Mouse (Mus musculus): ENCODE measurements around the gene Maob.

The Maob gene

GRCm38 (mm10) chrX:16817261-16817769 lies at the start of gene Maob:
Gene Maob (minus strand): TSS chrX:16817366.
- no peak for DNase-seq (ENCODE audit: low read depth, low spot score)

DNA sequence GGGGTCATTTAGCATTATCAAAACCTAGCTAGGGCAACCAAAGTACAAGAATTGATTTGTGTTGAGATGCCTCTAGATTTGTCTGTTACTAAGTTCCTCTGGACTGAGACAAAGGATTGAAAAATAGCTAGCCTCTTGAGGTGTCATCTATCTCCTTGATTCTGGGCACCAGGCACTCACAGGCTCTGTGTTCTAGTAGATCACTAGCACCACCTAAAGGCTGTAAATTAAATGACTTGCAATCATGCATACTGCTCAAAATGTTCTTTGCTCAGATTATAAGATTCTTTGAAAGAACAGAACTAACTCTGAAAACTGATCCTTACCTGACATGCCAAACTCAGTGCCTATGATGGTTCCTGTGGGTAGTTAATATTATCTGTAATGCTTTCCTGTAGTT lies 43.1 kb upstream of the Maob start:
- peak; percentile 1 for DNase-seq (ENCODE audit: low read depth, low spot score)

DNA sequence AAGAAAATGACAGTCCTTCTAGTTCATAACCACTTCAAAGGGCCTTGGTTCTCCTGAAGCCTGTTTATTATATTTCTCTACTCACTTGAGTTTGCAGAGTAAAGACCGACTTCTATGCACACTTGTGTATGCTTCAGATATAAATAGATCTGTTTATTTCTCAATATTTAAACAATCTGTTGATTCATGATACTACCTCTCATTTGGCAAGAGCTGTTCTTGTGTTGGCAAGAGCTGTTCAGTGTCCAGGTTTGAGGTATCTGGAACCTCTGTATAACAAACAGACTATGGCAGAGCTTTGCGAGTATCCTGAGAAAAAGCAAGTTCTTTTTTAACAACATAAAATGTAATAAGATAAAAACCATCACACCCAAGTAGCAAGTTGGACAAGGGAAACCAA lies 28.9 kb upstream of the Maob start:
- DNase-seq (ENCODE audit: low read depth, low spot score), result no peak

- DNase-seq (ENCODE audit: low read depth, low spot score), result no peak
These were observed 24.3 kb upstream of the Maob start for GRCm38 (mm10) chrX:16841443-16841842.

DNA sequence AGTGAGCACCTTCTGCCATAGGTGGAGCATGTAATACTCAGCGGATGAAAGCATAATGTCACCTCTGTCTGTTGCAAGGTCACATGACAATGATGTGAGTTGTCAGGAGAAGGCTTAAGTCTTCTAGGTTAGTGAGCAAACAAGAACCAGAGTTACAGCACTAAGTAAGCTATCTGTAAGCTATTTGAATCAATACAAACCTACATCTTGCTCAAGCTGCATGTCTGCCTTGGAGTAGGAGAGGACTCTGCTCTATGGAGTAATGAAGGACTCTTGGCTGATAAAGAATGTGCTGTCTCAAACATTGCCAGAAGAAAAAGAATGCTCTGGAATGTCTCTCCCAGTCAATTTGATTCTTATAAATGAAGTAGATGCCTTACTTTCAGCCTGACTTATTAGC lies 20.1 kb upstream of the Maob start:
- DNase-seq (ENCODE audit: low read depth, low spot score), result no peak

DNA sequence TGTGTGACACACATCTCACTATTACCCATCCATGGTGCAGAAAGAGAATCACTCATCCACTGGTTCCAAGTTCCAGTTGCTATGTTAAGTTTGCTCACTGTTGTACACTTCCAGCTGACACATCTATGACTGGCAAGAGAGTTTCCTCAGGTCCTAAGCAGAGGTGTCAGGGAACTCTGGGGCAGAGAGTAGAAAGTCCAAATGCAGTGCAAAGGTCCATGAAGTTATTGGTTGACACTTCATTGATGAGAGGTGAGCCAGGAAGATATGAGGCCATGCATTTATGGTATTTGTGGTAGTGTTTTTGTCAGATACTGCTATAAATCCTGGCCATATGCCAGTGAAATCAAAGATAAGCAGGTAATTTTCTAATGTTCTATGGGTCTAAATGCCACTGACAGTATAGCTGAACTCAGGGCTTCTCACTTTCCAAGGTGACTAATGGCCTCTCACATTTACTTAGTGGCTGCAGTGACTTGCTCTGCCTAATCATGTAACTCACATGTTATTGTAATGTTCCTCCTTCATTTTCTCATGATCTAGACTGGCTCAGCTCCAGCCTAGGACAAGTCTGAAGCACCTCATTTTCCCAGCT lies 19.4 kb upstream of the Maob start:
- DNase-seq (ENCODE audit: low read depth, low spot score), result no peak

DNA sequence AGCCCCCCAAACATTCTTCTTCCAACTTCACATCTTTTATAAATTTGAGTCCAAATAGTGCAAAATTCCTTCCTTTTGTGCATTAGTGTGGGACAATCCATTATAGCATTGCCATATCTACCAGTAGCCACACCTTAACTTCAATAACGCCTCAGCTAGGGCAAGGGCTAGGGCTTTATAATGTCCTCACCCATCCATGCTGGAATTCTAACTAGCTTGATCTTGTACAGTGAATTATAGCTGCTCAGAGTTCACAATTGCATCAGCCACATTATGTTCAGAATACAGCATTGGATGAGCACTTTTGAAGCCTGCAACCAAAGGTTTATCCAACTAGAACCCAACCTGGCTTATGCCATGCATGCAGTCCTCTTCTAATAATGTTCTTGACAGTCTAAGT lies 8.9 kb upstream of the Maob start:
- no peak for DNase-seq (ENCODE audit: low read depth, low spot score)

- DNase-seq (ENCODE audit: low read depth, low spot score), result no peak
These were observed 1.2 kb downstream of the Maob start for GRCm38 (mm10) chrX:16815965-16816364.

DNA sequence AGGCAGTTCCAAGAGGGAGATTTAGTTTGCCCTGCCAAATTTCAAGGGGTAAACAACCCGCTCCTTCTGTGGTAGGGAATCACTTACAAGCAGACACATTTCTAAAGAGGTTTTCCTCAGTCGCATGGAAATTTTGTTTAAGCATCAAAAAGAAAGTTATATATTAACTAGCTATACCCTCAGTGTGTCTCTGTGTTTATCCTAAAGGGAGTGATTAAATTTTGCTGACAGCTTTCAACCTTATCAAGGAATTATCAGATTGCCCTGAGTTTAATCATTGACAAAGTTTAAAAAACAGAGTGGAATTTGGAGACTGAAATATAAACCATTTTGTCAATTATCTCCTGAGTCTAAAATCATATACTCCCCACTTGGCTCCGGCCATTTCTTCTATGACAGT lies 5.1 kb downstream of the Maob start:
- DNase-seq (ENCODE audit: low read depth, low spot score), result no peak

DNA sequence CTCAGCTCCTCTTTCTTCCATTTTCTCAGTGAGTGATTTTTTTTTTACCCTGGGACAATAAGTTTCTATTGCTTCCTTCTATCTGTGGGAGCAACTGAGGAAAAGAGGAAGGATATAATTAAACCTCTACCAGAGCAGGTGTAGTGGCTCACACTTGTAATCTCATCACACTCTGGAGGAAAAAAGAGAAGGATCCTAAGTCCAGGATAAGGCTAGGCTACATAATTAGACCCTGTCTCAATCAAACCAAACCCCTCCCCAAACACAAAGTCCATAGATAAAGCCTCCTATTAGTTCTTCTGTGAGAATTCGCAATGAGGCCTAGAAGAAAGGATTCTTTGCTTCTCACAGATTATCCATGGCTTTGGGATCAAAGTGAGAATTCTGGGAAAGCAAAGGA lies 49.7 kb downstream of the Maob start:
- DNase-seq (ENCODE audit: low read depth, low spot score), result no peak

- no peak for DNase-seq (ENCODE audit: low read depth, low spot score)
These were observed 51.0 kb downstream of the Maob start for GRCm38 (mm10) chrX:16766156-16766555.

GRCm38 (mm10) chrX:16761430-16761829 lies 55.7 kb downstream of the Maob start:
- no peak for DNase-seq (ENCODE audit: low read depth, low spot score)

- DNase-seq (ENCODE audit: low read depth, low spot score), result no peak
These were observed 62.4 kb downstream of the Maob start for GRCm38 (mm10) chrX:16754761-16755160.

GRCm38 (mm10) chrX:16748932-16749331 lies 68.2 kb downstream of the Maob start:
- DNase-seq (ENCODE audit: low read depth, low spot score), result no peak

GRCm38 (mm10) chrX:16714033-16714432 lies 103.1 kb downstream of the Maob start:
- no peak for DNase-seq (ENCODE audit: low read depth, low spot score)

- no peak for DNase-seq (ENCODE audit: low read depth, low spot score)
These were observed 111.1 kb downstream of the Maob start for GRCm38 (mm10) chrX:16706094-16706493.
